Mouse (Mus musculus) urinary bladder, postnatal 10 days (tissue): Measurements from ENCODE around the gene Ifitm10.
"Not testable (repeated sequence)": the region's sequence is repeated elsewhere in the genome, so short reads cannot be mapped to it uniquely, and the experiment has no call there.

ENCODE experiments used
- DNase-seq: peaks from one replicate; pipeline ENCODE4 v3.0.0; 2022; ENCODE audit warnings: low spot score

Gene Ifitm10

GRCm38 (mm10) chr7:142363107-142363506, 10.4 kb downstream of the Ifitm10 start:
- DNase-seq: no peak

- no peak for DNase-seq
Observed at GRCm38 (mm10) chr7:142360743-142361142, 12.8 kb downstream of the Ifitm10 start.

- DNase-seq: no peak
Observed at GRCm38 (mm10) chr7:142359129-142359528, 14.4 kb downstream of the Ifitm10 start.

- no peak for DNase-seq
Observed at GRCm38 (mm10) chr7:142357566-142357965, 16.0 kb downstream of the Ifitm10 start.

GRCm38 (mm10) chr7:142354661-142355233, 18.8 kb downstream of the Ifitm10 start:
- DNase-seq: no peak

- no peak for DNase-seq
Observed at GRCm38 (mm10) chr7:142353854-142354253, 19.7 kb downstream of the Ifitm10 start.

DNA sequence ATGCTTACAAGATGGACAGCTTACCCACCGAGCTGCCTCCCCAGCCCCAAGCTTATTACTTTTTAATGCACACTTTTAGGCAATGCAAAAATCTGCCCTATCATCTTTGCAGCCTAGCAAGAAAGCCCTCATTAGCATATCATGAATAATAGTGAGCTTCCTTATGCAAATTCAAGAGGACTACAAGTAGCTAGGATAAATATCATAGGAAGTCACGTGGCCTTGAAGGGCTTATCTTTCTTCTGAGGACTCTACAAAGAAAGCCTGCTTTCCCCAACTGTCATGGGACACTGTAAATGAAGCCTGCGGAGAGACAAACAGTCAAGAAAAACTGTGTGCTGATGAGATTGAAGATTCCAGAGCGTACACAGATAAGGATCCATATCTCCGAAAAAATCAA, 22.0 kb downstream of the Ifitm10 start:
- no peak for DNase-seq

GRCm38 (mm10) chr7:142349308-142349961, 24.1 kb downstream of the Ifitm10 start:
- no peak for DNase-seq

GRCm38 (mm10) chr7:142347542-142347941, 26.0 kb downstream of the Ifitm10 start:
- no peak for DNase-seq

- no peak for DNase-seq
Observed at GRCm38 (mm10) chr7:142342247-142342640, 31.3 kb downstream of the Ifitm10 start.

DNA sequence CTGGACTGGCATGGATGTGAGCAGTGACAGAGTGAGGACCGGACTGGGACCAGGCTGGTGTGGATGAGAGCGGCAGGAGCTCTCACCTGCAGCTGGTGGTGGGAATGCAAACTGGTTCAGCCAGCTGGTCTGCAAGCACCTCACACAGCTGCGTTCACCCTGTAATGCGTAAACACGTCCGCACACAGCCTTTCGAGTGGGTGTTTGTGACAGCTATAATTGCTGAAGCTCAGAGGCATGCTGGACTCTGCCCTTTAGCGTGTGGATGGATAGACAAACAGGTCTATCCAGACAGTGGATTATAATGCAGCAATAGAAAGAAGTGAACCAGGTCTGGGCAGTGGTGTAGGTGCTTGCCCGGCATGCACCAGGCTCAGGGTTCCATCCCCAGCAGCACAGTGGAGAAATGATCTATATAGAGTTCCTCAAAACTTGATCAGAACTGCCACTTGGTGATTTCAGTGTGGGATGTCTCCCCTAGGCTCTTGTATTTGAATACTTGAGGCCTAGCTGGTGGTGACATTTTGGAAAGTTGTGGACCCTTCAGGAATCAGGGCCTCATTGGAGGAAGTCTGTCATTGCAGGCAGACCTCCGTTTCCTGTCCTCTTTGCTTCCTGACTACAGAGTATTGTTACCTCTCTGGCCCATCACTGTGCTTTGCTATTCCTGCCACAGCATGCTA, 31.8 kb downstream of the Ifitm10 start:
- DNase-seq: no peak

DNA sequence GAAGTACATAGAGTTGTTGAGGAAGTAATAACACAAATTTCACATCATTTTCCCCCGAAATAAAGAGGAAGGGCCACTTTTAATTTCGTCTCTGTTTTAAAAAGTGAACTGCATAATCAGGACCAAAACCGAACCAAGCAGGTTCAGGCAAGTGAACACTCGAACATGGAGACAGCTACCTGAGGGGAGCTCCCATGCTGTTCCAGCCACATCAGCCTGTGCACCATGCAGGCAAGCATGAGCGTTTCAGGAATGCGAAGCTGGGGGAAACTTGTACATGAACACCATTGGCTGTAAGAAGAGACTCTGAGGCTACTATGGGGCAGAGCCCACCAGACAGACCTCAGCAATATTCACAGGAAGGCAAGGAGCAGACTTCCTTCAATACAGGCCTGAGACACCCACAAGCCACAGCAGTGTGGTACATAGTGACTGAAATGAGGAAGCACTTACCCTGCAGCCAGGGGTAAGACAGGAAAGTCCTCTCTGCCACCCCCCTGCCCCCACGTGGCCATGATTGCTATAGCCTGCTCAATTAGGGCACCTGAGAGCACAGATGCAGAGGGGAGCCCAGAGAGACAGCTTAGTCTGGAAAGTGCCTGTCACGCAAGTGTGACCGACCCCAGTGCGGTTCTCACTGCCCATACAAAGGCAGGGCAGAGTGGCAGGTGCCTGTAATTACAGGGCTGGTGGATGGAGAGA, 33.1 kb downstream of the Ifitm10 start:
- no peak for DNase-seq

DNA sequence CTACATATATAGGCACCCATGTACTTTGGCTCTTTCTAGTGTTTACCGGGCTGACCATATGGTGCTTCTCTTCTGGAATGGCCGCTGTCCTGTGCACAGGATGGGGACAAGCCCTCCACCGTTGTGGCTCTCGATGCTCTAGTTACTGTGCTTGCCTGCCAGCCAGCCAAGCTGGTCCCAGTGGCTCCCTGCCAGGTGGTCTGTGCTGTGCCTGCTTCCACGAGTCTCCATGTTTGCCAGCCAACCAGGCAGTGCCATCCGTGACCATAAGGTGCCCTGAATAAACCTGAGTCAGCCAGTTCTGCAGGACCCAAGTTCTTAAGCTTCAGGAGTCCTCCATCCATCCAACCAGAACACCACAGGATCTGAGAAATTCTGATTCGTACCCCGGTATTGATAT, 38.4 kb downstream of the Ifitm10 start:
- DNase-seq: no peak

GRCm38 (mm10) chr7:142334246-142334645, 39.3 kb downstream of the Ifitm10 start:
- DNase-seq: peak; percentile 85

DNA sequence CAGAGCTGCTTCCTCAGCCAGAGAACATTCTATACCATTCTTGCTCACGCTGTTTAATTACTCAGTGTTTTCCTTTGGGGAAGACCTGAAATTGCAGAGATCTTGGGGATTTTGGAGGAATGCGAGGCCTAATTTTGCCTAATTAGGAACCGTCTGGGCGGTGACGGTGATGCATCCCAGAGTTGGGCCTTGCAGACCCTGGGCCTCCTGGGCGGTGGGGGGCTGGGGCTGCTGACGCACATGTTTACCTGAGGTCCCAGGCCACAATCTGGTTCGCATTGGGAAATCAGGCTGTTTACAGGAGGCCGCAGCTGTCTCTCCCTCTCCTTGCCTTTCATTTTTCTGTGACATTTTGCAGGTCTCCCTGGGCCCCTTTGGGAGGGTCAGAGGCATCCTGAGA, 40.8 kb downstream of the Ifitm10 start:
- DNase-seq: not testable (repeated sequence)

- no peak for DNase-seq
Observed at GRCm38 (mm10) chr7:142331281-142331680, 42.3 kb downstream of the Ifitm10 start.

GRCm38 (mm10) chr7:142330271-142330724, 43.3 kb downstream of the Ifitm10 start:
- no peak for DNase-seq

DNA sequence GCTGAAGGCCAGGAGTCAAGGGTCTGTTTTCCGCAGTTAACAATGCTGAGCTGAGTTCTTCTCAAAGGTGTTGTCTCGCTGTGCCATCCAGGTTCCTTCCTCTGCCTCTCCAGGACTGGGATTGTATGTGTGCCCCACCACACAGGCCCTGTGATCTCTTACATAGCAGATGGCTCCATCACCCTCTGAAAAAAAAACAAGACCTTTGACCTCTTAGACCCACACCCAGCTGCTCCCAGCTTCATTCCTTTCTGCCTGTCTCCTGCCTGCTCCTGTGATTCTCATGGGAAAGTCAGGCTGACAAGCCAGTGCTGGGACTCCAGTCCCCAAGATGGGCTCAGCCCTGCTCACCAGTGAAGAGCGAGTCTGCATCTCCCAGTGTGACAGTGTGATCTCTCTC, 45.0 kb downstream of the Ifitm10 start:
- DNase-seq: no peak

DNA sequence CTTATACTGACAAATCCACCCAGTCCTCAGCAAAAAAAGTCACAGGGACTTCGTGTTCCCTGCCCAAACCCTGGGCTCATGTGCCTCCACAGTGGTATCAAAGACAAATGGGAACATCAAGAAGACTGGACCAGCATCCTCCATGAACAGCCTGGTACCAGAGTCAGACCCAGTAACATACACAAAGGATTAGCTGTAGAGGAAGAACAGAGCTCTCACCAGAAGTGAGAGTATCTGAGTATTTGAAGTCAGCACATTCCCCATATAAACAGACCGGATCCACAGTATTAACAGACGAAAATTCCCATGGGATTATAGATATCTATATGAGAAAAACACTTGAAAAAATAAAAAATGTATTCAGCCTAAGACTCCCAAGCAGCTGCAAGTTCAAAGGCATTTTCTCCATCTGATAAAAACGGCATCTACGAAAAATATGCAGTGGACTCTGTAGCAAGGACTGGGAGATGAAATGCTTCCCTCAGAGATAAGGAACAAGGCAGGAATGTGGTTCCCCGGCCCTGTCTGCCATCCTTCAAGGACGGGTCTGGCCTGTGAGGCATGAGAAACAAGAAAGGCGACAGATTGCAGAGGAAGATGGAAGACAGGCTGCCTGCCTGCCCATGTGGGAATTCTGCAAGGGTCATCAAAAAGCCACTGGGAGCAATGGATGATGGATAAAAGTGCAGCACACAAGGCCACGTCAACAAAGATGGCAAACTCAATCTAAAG, 46.7 kb downstream of the Ifitm10 start:
- no peak for DNase-seq

- no peak for DNase-seq
Observed at GRCm38 (mm10) chr7:142323396-142324117, 50.0 kb downstream of the Ifitm10 start.

DNA sequence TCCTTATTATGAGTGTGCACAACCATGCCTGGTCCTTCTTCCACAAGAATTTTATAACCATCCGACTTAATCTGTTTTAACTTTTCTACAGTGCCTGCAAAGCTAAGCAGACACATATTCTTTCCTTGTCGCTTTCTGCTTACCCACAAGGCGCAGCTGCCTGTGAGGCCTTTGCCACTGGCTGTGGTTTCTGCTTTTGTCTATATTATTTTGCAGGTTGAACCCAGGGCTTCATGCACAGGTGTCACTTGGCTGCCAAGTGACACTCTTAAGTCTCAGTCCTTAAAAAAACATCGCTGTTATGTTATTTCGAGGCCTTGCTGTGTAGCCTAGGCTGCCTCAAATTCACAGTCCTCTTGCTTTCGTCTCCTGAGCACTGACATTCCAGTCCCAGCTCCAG, 50.9 kb downstream of the Ifitm10 start:
- no peak for DNase-seq
